Mouse (Mus musculus): ENCODE measurements around the gene Gimap8. TPM values are rescaled to one million over a fixed set of nuclear protein-coding genes. Genes with fewer than 3 reads are reported as not detected.
A peak's percentile ranks its signal among the peaks of the same experiment; 100 is the strongest.

The Gimap8 gene
- 1.2 and 1.9 TPM in 2 replicates for polyA plus RNA-seq (2012; rRNA removed)

- peak; percentile 37; the same call in 1 of the 2 replicates for TF ChIP-seq CTCF (IDR thresholded peaks at IDR 0.05; ENCODE audit: extremely low read depth, insufficient read depth, low read length)
- no peak for TF ChIP-seq POLR2A (IDR thresholded peaks at IDR 0.05; ENCODE audit: extremely low read depth, insufficient read depth, low read length)
- Histone ChIP-seq H3K4me1 (ENCODE audit: control insufficient read depth, insufficient read depth, low read length) (no peaks in the 10 kb centered on the region), H3K4me3 (ENCODE audit: insufficient read depth, low read length) (no peak within 1 kb of the TSS)
Measured at GRCm38 (mm10) chr6:48646995-48647394, at the start of gene Gimap8. Gene Gimap8, plus strand, starts transcription at chr6:48647234.

GRCm38 (mm10) chr6:48600594-48600993 lies 46.4 kb upstream of the Gimap8 start:
- peak overlapping the region; percentile 55; the same call in 1 of the 2 replicates for H3K27ac ChIP-seq (ENCODE audit: insufficient read depth, low read length)

More at GRCm38 (mm10) chr6:48646995-48647394, at the start of gene Gimap8:
- H3K27ac ChIP-seq (ENCODE audit: insufficient read depth, low read length) = no peak within 1 kb of the TSS

DNA sequence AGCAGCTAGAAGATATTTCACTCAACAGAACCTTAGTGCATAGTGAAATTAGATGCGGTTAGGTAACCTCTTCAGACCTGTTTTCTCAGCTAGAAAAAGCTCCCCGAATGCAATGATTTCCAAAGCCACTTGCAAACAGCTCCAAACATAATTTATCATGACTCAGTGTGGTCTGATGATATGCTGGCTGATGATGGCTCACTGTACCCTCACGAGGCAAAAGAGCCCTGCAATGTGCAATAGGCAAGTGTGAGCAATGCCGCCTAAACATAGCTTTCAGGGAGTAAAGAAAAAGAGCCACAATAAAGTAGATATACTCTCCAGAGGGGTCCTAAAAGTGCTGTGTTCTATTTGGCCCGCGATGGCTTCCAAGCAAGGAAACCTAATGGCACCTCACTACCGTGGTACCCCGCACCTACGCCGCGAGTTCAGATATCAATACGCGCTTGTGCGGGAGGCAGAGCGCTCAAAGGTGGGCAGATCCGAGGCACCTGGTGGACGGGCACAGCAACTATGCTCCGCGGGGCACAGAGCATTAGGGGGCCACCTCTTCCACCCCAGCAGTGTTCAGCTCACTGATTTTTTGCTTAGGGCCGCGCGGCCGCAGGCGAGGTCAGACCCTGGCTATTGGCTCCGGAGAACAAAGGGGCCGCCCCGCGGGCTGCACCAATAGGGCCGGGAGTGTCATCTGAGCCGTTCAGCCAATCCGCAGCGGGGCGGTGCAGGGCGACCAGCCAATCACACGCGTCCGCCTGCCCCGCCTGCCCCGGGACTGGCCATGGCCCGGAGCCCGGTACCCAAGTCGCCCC lies 45.6 kb upstream of the Gimap8 start, which contains the start of gene Zfp775:
Gene Zfp775 (plus strand): TSS at position 793 of the 809 bp plus-strand sequence.
- Histone ChIP-seq H3K4me3 (ENCODE audit: insufficient read depth, low read length) (peak within 1 kb of the TSS; percentile 66), H3K27ac (ENCODE audit: insufficient read depth, low read length) (peak within 1 kb of the TSS; percentile 82), H3K4me1 (ENCODE audit: control insufficient read depth, insufficient read depth, low read length) (peaks cover 3% of the 10 kb centered on the region; the same call in 1 of the 2 replicates)
- TF ChIP-seq CTCF (IDR thresholded peaks at IDR 0.05; ENCODE audit: extremely low read depth, insufficient read depth, low read length) (no peak), POLR2A (IDR thresholded peaks at IDR 0.05; ENCODE audit: extremely low read depth, insufficient read depth, low read length) (peak; percentile 72; the same call in 1 of the 2 replicates)

More at GRCm38 (mm10) chr6:48600594-48600993, 46.4 kb upstream of the Gimap8 start:
- Histone ChIP-seq H3K4me3 (ENCODE audit: insufficient read depth, low read length) (no peak overlapping the region), H3K4me1 (ENCODE audit: control insufficient read depth, insufficient read depth, low read length) (peaks cover 3% of the 10 kb centered on the region; the same call in 1 of the 2 replicates)
- TF ChIP-seq POLR2A (IDR thresholded peaks at IDR 0.05; ENCODE audit: extremely low read depth, insufficient read depth, low read length) (no peak), CTCF (IDR thresholded peaks at IDR 0.05; ENCODE audit: extremely low read depth, insufficient read depth, low read length) (no peak)

DNA sequence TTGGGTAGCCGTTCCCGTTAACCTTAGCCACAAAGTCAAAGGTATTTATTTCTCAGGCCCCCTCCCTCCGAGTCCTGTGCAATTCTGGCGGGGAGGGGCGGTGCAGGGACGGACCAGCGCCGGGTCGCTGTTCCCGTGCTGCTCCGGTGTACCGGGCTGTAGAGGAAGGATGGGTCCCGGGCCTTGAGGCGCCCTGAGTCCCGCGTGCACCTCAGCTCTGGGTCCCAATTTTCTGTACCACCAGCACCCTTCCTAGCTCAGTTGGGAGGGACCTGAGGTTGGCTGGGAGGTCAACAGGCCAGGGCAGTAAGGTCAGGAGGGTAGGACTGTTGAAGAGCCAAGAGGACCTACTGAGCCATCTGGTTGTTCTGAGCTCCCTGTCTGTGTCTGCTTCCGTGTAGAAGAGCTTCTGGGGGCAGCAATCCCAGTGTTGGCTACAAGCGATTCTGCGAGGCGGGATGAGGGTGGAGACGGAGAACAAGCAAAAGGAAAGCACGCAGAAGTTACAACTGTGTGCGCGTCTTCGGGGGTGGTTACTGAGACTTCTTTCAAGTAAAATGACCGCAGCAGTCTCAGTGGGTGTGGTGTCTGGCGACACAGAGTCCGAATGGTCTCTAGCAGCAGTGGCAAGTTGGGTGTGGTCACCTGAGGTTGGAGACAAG lies 44.8 kb upstream of the Gimap8 start:
- Histone ChIP-seq H3K4me1 (ENCODE audit: control insufficient read depth, insufficient read depth, low read length) (peaks cover 3% of the 10 kb centered on the region; the same call in 1 of the 2 replicates), H3K4me3 (ENCODE audit: insufficient read depth, low read length) (peak overlapping the region; percentile 66), H3K27ac (ENCODE audit: insufficient read depth, low read length) (peak overlapping the region; percentile 82)
- TF ChIP-seq POLR2A (IDR thresholded peaks at IDR 0.05; ENCODE audit: extremely low read depth, insufficient read depth, low read length) = peak; percentile 49; the same call in 1 of the 2 replicates
- no peak for TF ChIP-seq CTCF (IDR thresholded peaks at IDR 0.05; ENCODE audit: extremely low read depth, insufficient read depth, low read length)

GRCm38 (mm10) chr6:48608124-48608523 lies 38.9 kb upstream of the Gimap8 start:
- H3K4me1 ChIP-seq (ENCODE audit: control insufficient read depth, insufficient read depth, low read length) = no peaks in the 10 kb centered on the region
- H3K4me3 ChIP-seq (ENCODE audit: insufficient read depth, low read length) = no peak overlapping the region

DNA sequence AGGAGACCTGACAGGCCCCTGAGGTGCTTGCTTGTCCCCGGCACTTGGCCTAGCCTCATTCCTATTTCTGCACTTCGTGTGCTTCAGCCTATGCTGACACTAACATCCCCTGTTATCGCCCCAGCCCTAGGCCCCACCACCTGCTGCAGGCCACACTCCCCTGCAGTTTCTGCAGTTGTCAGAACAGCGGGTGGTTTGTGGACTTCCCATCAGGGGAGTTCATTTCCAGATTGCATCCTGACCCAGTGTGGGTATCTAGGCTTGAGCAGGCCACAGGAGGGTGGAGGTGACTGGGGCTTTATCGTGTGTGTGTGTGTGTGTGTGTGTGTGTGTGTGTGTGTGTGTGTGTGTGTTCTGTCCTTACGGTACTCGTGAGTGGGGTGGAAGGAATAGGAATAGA lies 37.5 kb upstream of the Gimap8 start:
- TF ChIP-seq POLR2A (IDR thresholded peaks at IDR 0.05; ENCODE audit: extremely low read depth, insufficient read depth, low read length) = no peak
- TF ChIP-seq CTCF (IDR thresholded peaks at IDR 0.05; ENCODE audit: extremely low read depth, insufficient read depth, low read length) = no peak
- Histone ChIP-seq H3K4me3 (ENCODE audit: insufficient read depth, low read length) (no peak overlapping the region), H3K27ac (ENCODE audit: insufficient read depth, low read length) (no peak overlapping the region), H3K4me1 (ENCODE audit: control insufficient read depth, insufficient read depth, low read length) (no peaks in the 10 kb centered on the region)

More at GRCm38 (mm10) chr6:48608124-48608523, 38.9 kb upstream of the Gimap8 start:
- no peak overlapping the region for H3K27ac ChIP-seq (ENCODE audit: insufficient read depth, low read length)
- TF ChIP-seq POLR2A (IDR thresholded peaks at IDR 0.05; ENCODE audit: extremely low read depth, insufficient read depth, low read length) (no peak), CTCF (IDR thresholded peaks at IDR 0.05; ENCODE audit: extremely low read depth, insufficient read depth, low read length) (no peak)

GRCm38 (mm10) chr6:48610657-48611056 lies 36.4 kb upstream of the Gimap8 start:
- Histone ChIP-seq H3K27ac (ENCODE audit: insufficient read depth, low read length) (no peak overlapping the region), H3K4me1 (ENCODE audit: control insufficient read depth, insufficient read depth, low read length) (no peaks in the 10 kb centered on the region), H3K4me3 (ENCODE audit: insufficient read depth, low read length) (no peak overlapping the region)
- TF ChIP-seq CTCF (IDR thresholded peaks at IDR 0.05; ENCODE audit: extremely low read depth, insufficient read depth, low read length) = no peak
- TF ChIP-seq POLR2A (IDR thresholded peaks at IDR 0.05; ENCODE audit: extremely low read depth, insufficient read depth, low read length) = no peak

GRCm38 (mm10) chr6:48613464-48613863 lies 33.6 kb upstream of the Gimap8 start:
- no peak for TF ChIP-seq POLR2A (IDR thresholded peaks at IDR 0.05; ENCODE audit: extremely low read depth, insufficient read depth, low read length)
- TF ChIP-seq CTCF (IDR thresholded peaks at IDR 0.05; ENCODE audit: extremely low read depth, insufficient read depth, low read length) = no peak
- H3K27ac ChIP-seq (ENCODE audit: insufficient read depth, low read length) = no peak overlapping the region
- H3K4me3 ChIP-seq (ENCODE audit: insufficient read depth, low read length) = no peak overlapping the region
- H3K4me1 ChIP-seq (ENCODE audit: control insufficient read depth, insufficient read depth, low read length) = no peaks in the 10 kb centered on the region

DNA sequence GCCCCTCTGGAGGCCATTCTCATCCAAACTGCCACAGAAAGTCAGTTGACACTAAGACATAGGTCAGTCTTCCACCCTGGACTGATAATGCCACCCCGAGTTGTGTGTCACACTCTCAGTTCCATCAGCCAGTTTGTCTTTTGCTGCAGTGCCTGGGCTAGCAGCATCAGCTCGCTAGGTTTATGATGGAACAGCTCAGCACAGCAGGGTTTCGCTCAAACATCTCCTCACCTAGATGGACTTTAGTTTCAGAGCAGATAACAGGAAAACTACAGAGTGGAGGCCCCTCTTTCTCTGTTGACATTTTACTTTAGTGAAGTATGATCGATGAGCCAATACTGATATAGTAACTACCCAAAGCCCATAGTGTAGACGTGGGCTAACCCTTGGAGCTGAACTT lies 32.3 kb upstream of the Gimap8 start:
- no peaks in the 10 kb centered on the region for H3K4me1 ChIP-seq (ENCODE audit: control insufficient read depth, insufficient read depth, low read length)
- no peak for TF ChIP-seq CTCF (IDR thresholded peaks at IDR 0.05; ENCODE audit: extremely low read depth, insufficient read depth, low read length)
- H3K4me3 ChIP-seq (ENCODE audit: insufficient read depth, low read length) = no peak overlapping the region
- H3K27ac ChIP-seq (ENCODE audit: insufficient read depth, low read length) = no peak overlapping the region
